Mouse (Mus musculus): ENCODE data around the gene Shank2.

The Shank2 gene

GRCm38 (mm10) chr7:144106352-144107011 is 104.8 kb downstream of the Shank2 start:
- DNase-seq (ENCODE audit: low read depth): no peak

GRCm38 (mm10) chr7:144108141-144108540 is 106.4 kb downstream of the Shank2 start:
- no peak for DNase-seq (ENCODE audit: low read depth)

- DNase-seq (ENCODE audit: low read depth): no peak
Measured at GRCm38 (mm10) chr7:144111026-144111604, 109.4 kb downstream of the Shank2 start.

GRCm38 (mm10) chr7:144111981-144112380 is 110.3 kb downstream of the Shank2 start:
- no peak for DNase-seq (ENCODE audit: low read depth)

GRCm38 (mm10) chr7:144114230-144114629 is 112.5 kb downstream of the Shank2 start:
- DNase-seq (ENCODE audit: low read depth): no peak

GRCm38 (mm10) chr7:144119562-144119961 is 117.8 kb downstream of the Shank2 start:
- DNase-seq (ENCODE audit: low read depth): no peak

GRCm38 (mm10) chr7:144132699-144133387 is 131.1 kb downstream of the Shank2 start:
- no peak for DNase-seq (ENCODE audit: low read depth)

GRCm38 (mm10) chr7:144133388-144133998 is 131.8 kb downstream of the Shank2 start:
- no peak for DNase-seq (ENCODE audit: low read depth)

- DNase-seq (ENCODE audit: low read depth): no peak
Measured at GRCm38 (mm10) chr7:144134699-144135098, 133.0 kb downstream of the Shank2 start.

- DNase-seq (ENCODE audit: low read depth): no peak
Measured at GRCm38 (mm10) chr7:144137827-144138226, 136.1 kb downstream of the Shank2 start.

GRCm38 (mm10) chr7:144138476-144138875 is 136.7 kb downstream of the Shank2 start:
- DNase-seq (ENCODE audit: low read depth): no peak

- no peak for DNase-seq (ENCODE audit: low read depth)
Measured at GRCm38 (mm10) chr7:144139691-144140090, 138.0 kb downstream of the Shank2 start.

- DNase-seq (ENCODE audit: low read depth): no peak
Measured at GRCm38 (mm10) chr7:144140470-144140869, 138.7 kb downstream of the Shank2 start.

- DNase-seq (ENCODE audit: low read depth): no peak
Measured at GRCm38 (mm10) chr7:144142036-144142435, 140.3 kb downstream of the Shank2 start.

- no peak for DNase-seq (ENCODE audit: low read depth)
Measured at GRCm38 (mm10) chr7:144143941-144144340, 142.2 kb downstream of the Shank2 start.

- no peak for DNase-seq (ENCODE audit: low read depth)
Measured at GRCm38 (mm10) chr7:144148111-144148510, 146.4 kb downstream of the Shank2 start.

GRCm38 (mm10) chr7:144153124-144153523 is 151.4 kb downstream of the Shank2 start:
- no peak for DNase-seq (ENCODE audit: low read depth)

- no peak for DNase-seq (ENCODE audit: low read depth)
Measured at GRCm38 (mm10) chr7:144153682-144154081, 152.0 kb downstream of the Shank2 start.

GRCm38 (mm10) chr7:144157936-144158335 is 156.2 kb downstream of the Shank2 start:
- DNase-seq (ENCODE audit: low read depth): no peak

- no peak for DNase-seq (ENCODE audit: low read depth)
Measured at GRCm38 (mm10) chr7:144159556-144159955, 157.8 kb downstream of the Shank2 start.

- DNase-seq (ENCODE audit: low read depth): no peak
Measured at GRCm38 (mm10) chr7:144160066-144160465, 158.3 kb downstream of the Shank2 start.

GRCm38 (mm10) chr7:144160646-144161249 is 159.0 kb downstream of the Shank2 start:
- no peak for DNase-seq (ENCODE audit: low read depth)

Measured in induced T-regulatory cell, adult 2 months (primary cell).